Mouse (Mus musculus) limb, embryonic 14.5 days (tissue): ENCODE measurements around the gene Rcc1. TPM values are rescaled to one million over a fixed set of nuclear protein-coding genes. Genes with fewer than 3 reads are reported as not detected.

Experiments used
- ATAC-seq: fragments of 200-750 bp; cut with Nextera tagmentation; 2 replicates; pipeline ENCODE4 v1.8.0; 2017; ENCODE audit warnings: low read depth, moderate number of reproducible peaks, moderate TSS enrichment; ENCODE audit not compliant: low FRiP score
- DNase-seq: peaks from one replicate; pipeline ENCODE4 v3.0.0-alpha.2; 2015; ENCODE audit warnings: low spot score
- H3K27ac ChIP-seq: fragments of 300-500 bp; sonication (generic); replicated peaks from 2 replicates; pipeline ENCODE4 v1.5.1; 2014; ENCODE audit warnings: low read depth, mild to moderate bottlenecking, low read length, moderate library complexity, mixed read lengths
- H3K27me3 ChIP-seq: fragments of 300-500 bp; sonication (generic); 2 replicates; pipeline ENCODE4 v1.6.1; 2014; ENCODE audit warnings: low read length, mixed read lengths; ENCODE audit not compliant: control insufficient read depth, insufficient read depth
- H3K36me3 ChIP-seq: fragments of 300-500 bp; sonication (generic); 2 replicates; pipeline ENCODE4 v1.6.1; 2014; ENCODE audit warnings: mild to moderate bottlenecking, low read length, moderate library complexity, mixed read lengths; ENCODE audit not compliant: control insufficient read depth, insufficient read depth
- H3K4me1 ChIP-seq: fragments of 300-500 bp; sonication (generic); 2 replicates; pipeline ENCODE4 v1.6.1; 2014; ENCODE audit warnings: antibody characterized with exemption, low read length, mixed read lengths; ENCODE audit not compliant: control insufficient read depth, insufficient read depth
- H3K4me2 ChIP-seq: fragments of 300-500 bp; sonication (generic); replicated peaks from 2 replicates; pipeline ENCODE4 v1.6.1; 2014; ENCODE audit warnings: low read depth, mild to moderate bottlenecking, low read length, moderate library complexity; ENCODE audit not compliant: severe bottlenecking
- H3K4me3 ChIP-seq: fragments of 300-500 bp; sonication (generic); replicated peaks from 2 replicates; pipeline ENCODE4 v1.5.1; 2014; ENCODE audit warnings: low read length
- H3K9ac ChIP-seq: fragments of 300-500 bp; sonication (generic); 2 replicates; pipeline ENCODE4 v1.6.1; 2014; ENCODE audit warnings: mild to moderate bottlenecking, low read depth, low read length, moderate library complexity; ENCODE audit not compliant: severe bottlenecking
- H3K9me3 ChIP-seq: fragments of 300-500 bp; sonication (generic); 2 replicates; pipeline ENCODE4 v1.6.1; 2016; ENCODE audit warnings: low read length; ENCODE audit not compliant: control insufficient read depth
- POLR2A ChIP-seq: fragments of 200-500 bp; IDR thresholded peaks from 2 replicates; pipeline ENCODE4 v1.8.0; 2012; ENCODE audit warnings: inconsistent platforms, mild to moderate bottlenecking, moderate library complexity, borderline replicate concordance; ENCODE audit not compliant: insufficient read depth, insufficient read length; ENCODE audit errors: extremely low read depth
- WGBS: fragments of 180-500 bp; shearing (Covaris S2); extraction: QIAGEN DNeasy Blood & Tissue Kit; methylation state at CpG from one replicate; pipeline ENCODE4 v1.1.7; 2014; 5-methylcytosine and 5-hydroxymethylcytosine counted together
- polyA plus RNA-seq, 2 experiments: library from polyadenylated mRNA; depleted of rRNA in 1 of 2; stranded (reverse) in 1 of 2; unstranded in 1 of 2; fragments of >200 nt; fragmentation: Nextera tagmentation in 1 of 2; extraction: Ambion mirVana in 1 of 2; gene quantifications; 2 replicates each; pipeline versions ENCODE4 v1.2.1 to v1.2.3; 2012 to 2014

Gene Rcc1
- polyA plus RNA-seq, 2 experiments, result 39.4 to 41.3 TPM

DNA sequence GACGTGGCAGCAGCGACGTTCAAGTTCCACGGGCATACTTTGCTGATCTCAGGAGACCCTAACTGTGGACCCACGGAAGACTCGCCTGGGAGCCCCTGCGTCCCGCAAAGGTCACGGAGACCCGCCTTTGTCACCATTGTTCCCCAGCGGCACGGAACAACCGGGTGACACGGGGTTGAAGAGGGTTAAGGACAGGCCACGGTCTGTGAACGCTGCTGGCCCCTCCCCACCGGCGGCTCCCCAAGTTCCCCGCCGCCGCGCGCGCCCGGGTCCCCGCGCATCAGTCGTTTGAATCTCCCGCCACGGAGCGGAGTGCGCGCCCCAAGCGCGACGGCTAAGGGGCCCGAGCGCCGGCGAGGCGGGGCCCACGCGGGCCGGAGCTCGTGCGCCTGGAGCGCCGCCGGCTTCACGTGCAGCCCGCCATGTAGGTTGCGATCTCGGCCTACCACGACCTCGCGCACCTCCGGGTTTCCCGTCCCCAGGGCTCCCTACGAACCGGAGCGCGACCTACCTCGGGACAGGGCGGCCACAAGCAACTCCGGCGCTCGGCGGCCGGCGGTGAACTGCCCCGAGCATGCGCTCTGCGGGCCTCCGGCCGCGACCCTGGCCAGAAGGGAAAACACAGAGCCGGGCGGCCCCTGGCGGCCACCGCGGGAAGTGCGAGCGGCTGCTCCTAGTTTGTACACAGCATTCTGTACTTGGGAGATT, 8.1 kb downstream of the Rcc1 start:
- Histone ChIP-seq H3K9ac (peak overlapping the region; percentile 82), H3K9me3 (no peaks in the 10 kb centered on the region), H3K4me2 (peak overlapping the region; percentile 97), H3K27ac (peak overlapping the region; percentile 52; the same call in 1 of the 2 replicates), H3K36me3 (peaks cover 4% of the 10 kb centered on the region; the same call in 1 of the 2 replicates), H3K4me3 (peak overlapping the region; percentile 79), H3K4me1 (peaks cover 14% of the 10 kb centered on the region), H3K27me3 (no peaks in the 10 kb centered on the region)
- DNase-seq (peak; percentile 89), ATAC-seq (peak; percentile 86)
- peak; percentile 84; the same call in 1 of the 2 replicates for TF ChIP-seq POLR2A
- WGBS, result under 1% methylated on average over 81 of the region's 83 CpGs

DNA sequence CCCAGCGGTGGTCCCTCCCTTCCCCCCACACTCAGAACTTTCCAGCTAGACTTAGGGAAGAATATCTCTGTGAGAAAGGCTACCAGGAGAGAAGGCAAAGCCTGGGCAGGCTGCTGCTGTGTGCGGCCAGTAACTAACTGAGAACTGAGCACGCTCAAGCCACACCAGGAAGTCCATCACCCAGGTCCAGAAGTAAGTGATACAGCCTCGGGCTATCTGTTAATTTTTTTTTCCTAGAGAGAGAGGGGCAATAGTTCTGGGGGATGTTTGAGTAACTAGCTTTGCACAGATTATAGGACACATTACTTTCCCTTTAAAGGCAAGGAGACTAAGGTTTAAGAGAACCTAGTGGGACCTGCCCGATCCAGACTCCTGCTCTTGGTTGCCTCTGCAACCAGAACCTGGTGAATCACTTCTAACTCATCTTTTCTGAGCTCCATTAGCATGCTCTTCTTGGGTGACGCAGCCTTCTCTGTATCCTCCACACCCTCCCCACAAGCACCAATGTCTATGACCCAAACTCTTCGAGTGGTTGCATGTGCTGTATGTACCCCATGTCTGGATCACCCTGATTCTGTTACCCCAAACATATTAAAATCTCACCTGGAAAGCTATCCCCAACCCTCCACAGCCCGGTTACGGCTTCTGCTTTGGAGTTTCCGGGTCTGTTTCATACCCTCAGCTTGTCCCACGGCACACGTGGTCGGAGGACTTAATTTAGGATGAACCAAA, 8.8 kb downstream of the Rcc1 start:
- no peak for TF ChIP-seq POLR2A
- WGBS, result 5% methylated on average over 13 of the region's 13 CpGs
- no peaks in the 10 kb centered on the region for H3K27me3 ChIP-seq
- H3K4me2 ChIP-seq, result peak overlapping the region; percentile 97
- ATAC-seq (no peak), DNase-seq (no peak)
- H3K9me3 ChIP-seq, result no peaks in the 10 kb centered on the region
- peak overlapping the region; percentile 79 for H3K4me3 ChIP-seq
- peak overlapping the region; percentile 82 for H3K9ac ChIP-seq
- H3K4me1 ChIP-seq, result peaks cover 14% of the 10 kb centered on the region
- H3K27ac ChIP-seq, result no peak overlapping the region
- peaks cover 11% of the 10 kb centered on the region for H3K36me3 ChIP-seq

GRCm38 (mm10) chr4:132341451-132341850, 12.0 kb downstream of the Rcc1 start:
- Histone ChIP-seq H3K4me2 (no peak overlapping the region), H3K4me3 (no peak overlapping the region), H3K9me3 (no peaks in the 10 kb centered on the region), H3K9ac (0 out of 2 replicates have a peak overlapping the region, but pooled peaks have one; percentile 2), H3K36me3 (peaks cover 40% of the 10 kb centered on the region), H3K27me3 (no peaks in the 10 kb centered on the region), H3K27ac (no peak overlapping the region), H3K4me1 (peaks cover 14% of the 10 kb centered on the region)
- no peak for DNase-seq
- no peak for TF ChIP-seq POLR2A
- no peak for ATAC-seq
- WGBS, result 92% methylated on average over 3 of the region's 3 CpGs

DNA sequence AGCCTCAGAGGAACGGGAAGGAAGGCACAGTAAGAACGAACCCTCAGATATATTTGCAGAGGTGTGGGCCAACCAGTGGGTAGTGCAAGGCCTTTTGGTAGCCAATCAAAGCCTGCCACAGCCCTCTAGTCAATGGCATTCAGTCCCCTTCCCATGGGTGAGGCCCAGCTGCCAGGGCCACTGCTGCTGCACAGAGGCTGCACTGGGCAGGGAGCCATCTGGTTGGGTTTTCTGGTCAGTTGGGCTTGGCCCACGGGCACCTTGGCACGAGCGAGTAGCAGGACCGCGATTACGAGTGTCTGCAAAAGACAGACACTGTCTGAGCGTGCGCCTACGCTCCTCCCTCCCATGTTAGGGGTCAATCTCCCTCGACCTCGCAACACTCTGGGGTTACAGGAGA, 14.5 kb downstream of the Rcc1 start:
- Histone ChIP-seq H3K9ac (no peak overlapping the region), H3K36me3 (peaks cover 64% of the 10 kb centered on the region), H3K4me3 (no peak overlapping the region), H3K27me3 (no peaks in the 10 kb centered on the region), H3K27ac (no peak overlapping the region), H3K9me3 (no peaks in the 10 kb centered on the region), H3K4me2 (no peak overlapping the region), H3K4me1 (peaks cover 3% of the 10 kb centered on the region)
- DNase-seq, result no peak
- TF ChIP-seq POLR2A, result no peak
- no peak for ATAC-seq
- WGBS, result 94% methylated on average over 13 of the region's 13 CpGs

DNA sequence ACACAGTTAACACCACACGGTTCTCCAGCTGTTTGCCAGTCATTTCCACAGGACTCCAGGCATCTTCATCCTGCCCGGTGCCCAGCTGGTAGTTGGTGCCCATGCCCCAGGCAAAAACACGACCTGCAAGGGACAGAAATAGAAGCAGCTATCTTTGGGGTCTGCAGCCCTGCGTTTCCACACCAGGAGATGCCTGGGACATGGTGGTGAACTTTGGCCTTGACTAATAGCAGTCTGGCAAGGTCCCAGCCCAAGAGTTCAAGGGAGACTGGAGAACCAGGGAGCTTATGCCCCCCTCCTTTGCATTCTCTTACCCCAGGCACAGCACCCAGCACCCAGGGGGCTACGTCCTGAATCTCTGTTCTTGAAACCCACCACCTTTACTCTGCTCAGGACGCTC, 20.5 kb downstream of the Rcc1 start:
- Histone ChIP-seq H3K27me3 (no peaks in the 10 kb centered on the region), H3K9ac (no peak overlapping the region), H3K4me1 (peaks cover 10% of the 10 kb centered on the region), H3K4me2 (no peak overlapping the region), H3K36me3 (peaks cover 57% of the 10 kb centered on the region), H3K4me3 (no peak overlapping the region), H3K9me3 (no peaks in the 10 kb centered on the region), H3K27ac (no peak overlapping the region)
- WGBS, result 85% methylated on average over 6 of the region's 6 CpGs
- no peak for DNase-seq
- TF ChIP-seq POLR2A, result no peak
- no peak for ATAC-seq
